Mouse (Mus musculus) G1E (cell line): ENCODE data around the gene Bcdin3d.

ENCODE experiments used
- CTCF ChIP-seq: IDR thresholded peaks from 2 replicates; pipeline ENCODE4 v1.5.1; 2012; ENCODE audit warnings: low read depth, low read length, inconsistent platforms, mixed read lengths
- GATA1 ChIP-seq: IDR thresholded peaks from 2 replicates; pipeline ENCODE4 v1.6.1; 2012; ENCODE audit warnings: borderline replicate concordance, low read length, inconsistent platforms, mixed read lengths

- no peak for TF ChIP-seq CTCF
- TF ChIP-seq GATA1: no peak
Observed at GRCm38 (mm10) chr15:99484745-99485144, 10.2 kb upstream of the Bcdin3d start.
